Comparison of ENCODE assay signal across 19 mouse cellular contexts in genomic region chr2:130789039-130789438, GRCm38 (mm10).
DNase-seq lines count a peak whose midpoint lies in the region; ATAC-seq lines count a peak whose summit lies in the region.
"Had no signal": no experiment of that assay in that cellular context is flagged by ENCODE, and none has a peak within 500 bp of the region (broad histone marks: within the 10 kb centered on the region; RNA-seq: fewer than 3 reads in every experiment).

No protein-coding gene starts in this region.

- DNase-seq in frontal cortex, postnatal 25 days (ENCODE audit: low spot score in 2 of 2), result no peak
- DNase-seq in layer of hippocampus, adult 9-11 months, result peak; percentile 28
- DNase-seq in layer of hippocampus, postnatal 25 days (ENCODE audit: extremely low spot score in 1 of 2, low spot score in 1 of 2), result no peak
- DNase-seq in right cerebral cortex, adult 2 months (ENCODE audit: low spot score in 2 of 2), result peak; percentile 56 to 70
- DNase-seq in right cerebral cortex, postnatal 14 days, result no peak
- no peak for DNase-seq in adrenal gland, postnatal 25 days
- DNase-seq: adrenal gland, adult 8-10 months; B cell, adult 2 months; cerebellum, adult 11-12 months; cerebellum, adult 9-10 months; cerebellum, postnatal 25 days; gastrocnemius, adult 2 months; gastrocnemius, postnatal 25 days; heart, postnatal 10 days; heart, postnatal 4 days had no signal

- ATAC-seq in frontal cortex, adult (ENCODE audit: low TSS enrichment), result peak; percentile 83
- ATAC-seq: CD4-positive, CD25-positive, alpha-beta regulatory T cell, adult 4 months; forebrain, embryonic 15.5 days; hindbrain, embryonic 16.5 days had no signal

Comparison
In these comparisons a context has a peak if more than half of its experiments do, and no peak if none do; other contexts are left out.
1. DNase-seq: peak in layer of hippocampus, adult 9-11 months (single experiment) and right cerebral cortex, adult 2 months (2 of 2); none in frontal cortex, postnatal 25 days (0 of 2), layer of hippocampus, postnatal 25 days (0 of 2), right cerebral cortex, postnatal 14 days (single experiment) and adrenal gland, postnatal 25 days (single experiment).